Mouse (Mus musculus): ENCODE results near the gene Hist1h2bl. TPM values are rescaled to one million over a fixed set of nuclear protein-coding genes. Genes with fewer than 3 reads are reported as not detected.
"Not testable (repeated sequence)": the region's sequence is repeated elsewhere in the genome, so short reads cannot be mapped to it uniquely, and the experiment has no call there.

Hist1h2bl gene
- polyA plus RNA-seq (2014; fragmentation: Nextera tagmentation; extraction: Ambion mirVana): 2.3 and 5.4 TPM in 2 replicates

DNA sequence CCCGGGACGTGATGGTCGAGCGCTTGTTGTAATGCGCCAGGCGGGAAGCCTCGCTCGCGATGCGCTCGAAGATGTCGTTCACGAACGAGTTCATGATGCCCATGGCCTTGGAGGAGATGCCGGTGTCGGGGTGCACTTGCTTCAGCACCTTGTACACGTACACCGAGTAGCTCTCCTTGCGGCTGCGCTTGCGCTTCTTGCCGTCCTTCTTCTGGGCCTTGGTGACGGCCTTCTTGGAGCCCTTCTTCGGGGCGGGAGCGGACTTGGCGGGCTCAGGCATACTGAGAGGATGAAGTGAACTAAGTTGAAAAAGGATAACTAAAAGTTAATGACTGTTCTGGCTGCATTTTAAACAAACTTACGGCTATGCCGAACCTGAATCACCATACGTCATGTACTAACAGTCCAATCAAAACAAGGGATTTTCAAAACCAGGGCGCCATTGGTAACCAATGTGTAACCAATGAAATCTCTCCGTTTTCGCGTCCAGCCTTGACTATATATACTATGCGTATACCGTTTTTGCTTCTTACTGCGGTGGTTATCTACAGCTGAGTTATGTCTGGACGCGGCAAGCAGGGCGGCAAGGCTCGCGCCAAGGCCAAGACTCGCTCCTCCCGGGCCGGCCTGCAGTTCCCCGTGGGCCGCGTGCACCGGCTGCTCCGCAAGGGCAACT lies at the start of gene Hist1h2bl, which contains the start of gene Hist1h2ai:
TSS of gene Hist1h2bl (minus strand) at position 280 of the 676 bp plus-strand sequence.
TSS of gene Hist1h2ai (plus strand) at position 559 of the 676 bp plus-strand sequence.
- not testable (repeated sequence) for H3K4me1 ChIP-seq (replicated peaks; ENCODE audit: control insufficient read depth, insufficient read depth, low read length); H3K27me3 ChIP-seq (ENCODE audit: control insufficient read depth, insufficient read depth, low read length); H3K9me3 ChIP-seq (ENCODE audit: control insufficient read depth, low read length); H3K36me3 ChIP-seq (ENCODE audit: control insufficient read depth, insufficient read depth, low read length)
- peak within 1 kb of the TSS; percentile 84 for H3K4me2 ChIP-seq (ENCODE audit: low read depth, low read length, severe bottlenecking)
- peak; percentile 94 for ATAC-seq (replicated peaks; ENCODE audit: low FRiP score)
- peak within 1 kb of the TSS; percentile 79 for H3K9ac ChIP-seq (ENCODE audit: low read length)
- H3K4me3 ChIP-seq (ENCODE audit: low read depth, low read length): peak within 1 kb of the TSS; percentile 44
- DNase-seq (ENCODE audit: low spot score): peak; percentile 87
- 0% methylated on average over 29 of the region's 50 CpGs for WGBS
- peak within 1 kb of the TSS; percentile 98 for H3K27ac ChIP-seq (ENCODE audit: low read depth, low read length)

DNA sequence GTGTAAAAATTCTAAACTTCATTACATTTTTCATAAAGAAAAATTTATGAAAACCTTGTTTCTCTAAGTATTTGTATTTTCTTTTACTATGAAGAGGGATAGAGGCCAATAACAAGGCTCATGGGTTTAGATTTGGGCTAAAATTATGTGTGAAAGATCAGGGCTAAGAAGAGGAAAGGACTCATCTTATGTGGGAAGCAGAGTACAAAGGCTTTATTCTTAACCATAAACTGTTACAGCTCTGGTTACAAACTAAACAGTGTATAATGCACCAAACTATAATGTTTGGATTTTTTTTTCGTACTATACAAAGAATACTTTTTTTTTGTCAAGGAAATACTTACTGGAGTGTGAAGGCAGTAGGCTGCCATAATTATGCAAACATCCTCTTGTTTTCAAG lies 39.8 kb upstream of the Hist1h2bl start:
- no peak overlapping the region for H3K27ac ChIP-seq (ENCODE audit: low read depth, low read length)

DNA sequence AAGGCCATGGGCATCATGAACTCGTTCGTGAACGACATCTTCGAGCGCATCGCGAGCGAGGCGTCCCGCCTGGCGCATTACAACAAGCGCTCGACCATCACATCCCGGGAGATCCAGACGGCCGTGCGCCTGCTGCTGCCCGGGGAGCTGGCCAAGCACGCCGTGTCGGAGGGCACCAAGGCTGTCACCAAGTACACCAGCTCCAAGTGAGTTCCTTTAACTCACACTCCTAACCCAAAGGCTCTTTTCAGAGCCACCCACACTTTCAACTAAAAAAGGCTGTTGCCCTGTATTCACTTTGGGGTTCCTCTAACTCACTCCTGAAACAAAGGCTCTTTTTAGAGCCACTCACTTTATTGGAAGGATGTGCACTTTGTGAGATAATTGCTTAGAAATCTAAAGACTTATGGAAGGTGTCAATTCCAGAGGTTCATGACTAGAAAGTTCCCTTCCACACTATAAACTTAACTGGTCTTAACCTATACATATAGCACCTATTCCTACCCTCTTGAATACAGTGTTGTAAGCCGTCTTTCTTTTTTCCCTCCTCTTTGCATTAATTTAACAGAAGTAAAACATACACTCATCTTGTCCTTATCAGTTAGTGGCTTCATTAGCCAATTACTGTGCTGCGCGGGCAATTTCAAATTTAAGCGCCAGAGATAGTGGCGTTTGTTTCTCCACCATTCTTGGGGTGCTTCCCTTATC lies 38.5 kb upstream of the Hist1h2bl start:
- H3K9me3 ChIP-seq (ENCODE audit: control insufficient read depth, low read length); H3K36me3 ChIP-seq (ENCODE audit: control insufficient read depth, insufficient read depth, low read length); DNase-seq (ENCODE audit: low spot score); H3K4me1 ChIP-seq (replicated peaks; ENCODE audit: control insufficient read depth, insufficient read depth, low read length); H3K27me3 ChIP-seq (ENCODE audit: control insufficient read depth, insufficient read depth, low read length): not testable (repeated sequence)
- Histone ChIP-seq H3K27ac (ENCODE audit: low read depth, low read length) (peak overlapping the region; percentile 92), H3K4me2 (ENCODE audit: low read depth, low read length, severe bottlenecking) (peak overlapping the region; percentile 51), H3K9ac (ENCODE audit: low read length) (peak overlapping the region; percentile 67), H3K4me3 (ENCODE audit: low read depth, low read length) (peak overlapping the region; percentile 41)
- WGBS: under 1% methylated on average over 23 of the region's 26 CpGs
- ATAC-seq (replicated peaks; ENCODE audit: low FRiP score): 0 out of 2 replicates have a peak, but pooled peaks have one; percentile 0

More for the DNA sequence above, 39.8 kb upstream of the Hist1h2bl start:
- Histone ChIP-seq H3K4me2 (ENCODE audit: low read depth, low read length, severe bottlenecking) (no peak overlapping the region), H3K27me3 (ENCODE audit: control insufficient read depth, insufficient read depth, low read length) (no peaks in the 10 kb centered on the region), H3K9me3 (ENCODE audit: control insufficient read depth, low read length) (no peaks in the 10 kb centered on the region), H3K4me3 (ENCODE audit: low read depth, low read length) (no peak overlapping the region), H3K36me3 (ENCODE audit: control insufficient read depth, insufficient read depth, low read length) (no peaks in the 10 kb centered on the region), H3K9ac (ENCODE audit: low read length) (no peak overlapping the region), H3K4me1 (replicated peaks; ENCODE audit: control insufficient read depth, insufficient read depth, low read length) (peaks cover 3% of the 10 kb centered on the region; the same call in 1 of the 2 replicates)
- DNase-seq (ENCODE audit: low spot score): no peak
- 78% methylated on average over 1 of the region's 1 CpGs for WGBS
- ATAC-seq (replicated peaks; ENCODE audit: low FRiP score): no peak

DNA sequence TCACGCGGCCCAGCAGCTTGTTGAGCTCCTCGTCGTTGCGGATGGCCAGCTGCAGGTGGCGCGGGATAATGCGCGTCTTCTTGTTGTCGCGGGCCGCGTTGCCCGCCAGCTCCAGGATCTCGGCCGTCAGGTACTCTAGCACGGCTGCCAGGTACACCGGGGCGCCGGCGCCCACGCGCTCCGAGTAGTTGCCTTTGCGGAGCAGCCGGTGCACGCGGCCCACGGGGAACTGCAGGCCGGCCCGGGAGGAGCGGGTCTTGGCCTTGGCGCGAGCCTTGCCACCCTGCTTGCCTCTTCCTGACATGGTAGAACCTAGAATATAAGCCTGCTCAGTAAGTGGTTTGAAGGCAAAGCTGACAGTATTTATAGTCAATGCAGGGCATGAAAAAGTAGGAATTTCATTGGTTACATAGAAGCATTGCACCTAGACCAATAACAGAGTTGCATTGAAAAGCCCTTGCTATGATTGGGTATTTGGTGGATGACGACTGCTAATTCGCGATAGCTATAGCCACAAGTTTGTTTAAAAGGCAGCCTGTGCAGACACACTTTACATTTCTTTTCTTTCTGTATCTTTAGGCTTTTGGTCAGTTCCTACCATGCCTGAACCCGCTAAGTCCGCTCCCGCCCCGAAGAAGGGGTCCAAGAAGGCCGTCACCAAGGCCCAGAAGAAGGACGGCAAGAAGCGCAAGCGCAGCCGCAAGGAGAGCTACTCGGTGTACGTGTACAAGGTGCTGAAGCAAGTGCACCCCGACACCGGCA lies 37.8 kb upstream of the Hist1h2bl start, which contains the start of the genes Hist1h2ak and Hist1h2bn:
TSS of gene Hist1h2ak (minus strand) at position 304 of the 762 bp plus-strand sequence.
TSS of gene Hist1h2bn (plus strand) at position 600 of the 762 bp plus-strand sequence.
- H3K4me1 ChIP-seq (replicated peaks; ENCODE audit: control insufficient read depth, insufficient read depth, low read length): not testable (repeated sequence)
- peak; percentile 93 for ATAC-seq (replicated peaks; ENCODE audit: low FRiP score)
- peak within 1 kb of the TSS; percentile 65 for H3K4me2 ChIP-seq (ENCODE audit: low read depth, low read length, severe bottlenecking)

DNA sequence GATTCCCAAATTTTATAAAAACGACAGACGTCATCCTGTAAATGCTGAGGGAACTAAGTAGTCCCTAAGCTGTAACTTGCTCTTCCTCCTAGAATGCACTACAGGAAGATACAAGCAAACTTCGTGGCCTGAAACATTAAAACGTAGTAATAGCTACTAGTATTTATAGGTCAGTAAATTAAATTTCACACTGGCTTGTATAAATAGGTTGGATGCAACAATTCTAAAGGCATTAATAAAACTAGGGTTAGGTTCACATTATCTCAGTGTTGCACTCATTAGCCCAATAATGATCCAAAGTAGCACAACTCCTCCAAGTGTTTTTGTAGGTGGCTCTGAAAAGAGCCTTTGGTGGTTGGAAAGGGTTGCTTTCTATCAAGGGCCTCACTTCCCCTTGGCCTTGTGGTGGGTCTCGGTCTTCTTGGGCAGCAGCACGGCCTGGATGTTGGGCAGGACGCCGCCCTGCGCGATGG lies 37.1 kb upstream of the Hist1h2bl start:
- H3K9me3 ChIP-seq (ENCODE audit: control insufficient read depth, low read length): no peaks in the 10 kb centered on the region
- peak overlapping the region; percentile 65 for H3K4me2 ChIP-seq (ENCODE audit: low read depth, low read length, severe bottlenecking)
- no peaks in the 10 kb centered on the region for H3K27me3 ChIP-seq (ENCODE audit: control insufficient read depth, insufficient read depth, low read length)
- H3K27ac ChIP-seq (ENCODE audit: low read depth, low read length): peak overlapping the region; percentile 93
- peaks cover 3% of the 10 kb centered on the region; the same call in 1 of the 2 replicates for H3K4me1 ChIP-seq (replicated peaks; ENCODE audit: control insufficient read depth, insufficient read depth, low read length)
- peak overlapping the region; percentile 67 for H3K9ac ChIP-seq (ENCODE audit: low read length)
- no peak for ATAC-seq (replicated peaks; ENCODE audit: low FRiP score)
- no peaks in the 10 kb centered on the region for H3K36me3 ChIP-seq (ENCODE audit: control insufficient read depth, insufficient read depth, low read length)
- WGBS: 3% methylated on average over 10 of the region's 10 CpGs
- no peak for DNase-seq (ENCODE audit: low spot score)
- peak overlapping the region; percentile 37 for H3K4me3 ChIP-seq (ENCODE audit: low read depth, low read length)

More for the DNA sequence above, 37.8 kb upstream of the Hist1h2bl start, which contains the start of the genes Hist1h2ak and Hist1h2bn:
- not testable (repeated sequence) for H3K9me3 ChIP-seq (ENCODE audit: control insufficient read depth, low read length); H3K36me3 ChIP-seq (ENCODE audit: control insufficient read depth, insufficient read depth, low read length); H3K27me3 ChIP-seq (ENCODE audit: control insufficient read depth, insufficient read depth, low read length)
- Histone ChIP-seq H3K4me3 (ENCODE audit: low read depth, low read length) (peak within 1 kb of the TSS; percentile 41), H3K9ac (ENCODE audit: low read length) (peak within 1 kb of the TSS; percentile 67), H3K27ac (ENCODE audit: low read depth, low read length) (peak within 1 kb of the TSS; percentile 93)
- DNase-seq (ENCODE audit: low spot score): peak; percentile 82
- under 1% methylated on average over 30 of the region's 50 CpGs for WGBS

DNA sequence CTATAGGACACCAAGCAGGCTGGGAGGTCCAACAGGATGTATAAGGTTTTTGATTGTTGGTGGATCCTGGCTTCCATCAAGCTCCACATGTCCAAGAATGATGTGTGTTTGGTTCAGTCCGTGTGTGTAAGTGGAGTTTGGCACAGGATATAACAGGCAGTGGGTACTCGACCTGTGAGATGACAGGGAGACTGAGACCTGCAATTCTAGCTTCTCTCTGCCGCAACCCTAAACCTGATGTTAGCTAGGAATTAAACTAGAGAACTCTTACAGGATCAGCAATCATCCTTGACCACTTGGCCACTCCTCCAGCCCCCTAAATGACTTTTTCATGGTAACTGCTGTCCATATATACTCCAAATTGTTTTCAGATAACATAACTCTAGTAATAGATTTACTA lies 36.4 kb upstream of the Hist1h2bl start:
- Histone ChIP-seq H3K9ac (ENCODE audit: low read length) (peak overlapping the region; percentile 21; the same call in 1 of the 2 replicates), H3K4me3 (ENCODE audit: low read depth, low read length) (peak overlapping the region; percentile 37; the same call in 1 of the 2 replicates), H3K4me1 (replicated peaks; ENCODE audit: control insufficient read depth, insufficient read depth, low read length) (peaks cover 3% of the 10 kb centered on the region; the same call in 1 of the 2 replicates), H3K36me3 (ENCODE audit: control insufficient read depth, insufficient read depth, low read length) (no peaks in the 10 kb centered on the region), H3K27me3 (ENCODE audit: control insufficient read depth, insufficient read depth, low read length) (no peaks in the 10 kb centered on the region), H3K4me2 (ENCODE audit: low read depth, low read length, severe bottlenecking) (peak overlapping the region; percentile 65; the same call in 1 of the 2 replicates), H3K27ac (ENCODE audit: low read depth, low read length) (peak overlapping the region; percentile 93), H3K9me3 (ENCODE audit: control insufficient read depth, low read length) (no peaks in the 10 kb centered on the region)
- ATAC-seq (replicated peaks; ENCODE audit: low FRiP score) (no peak), DNase-seq (ENCODE audit: low spot score) (peak; percentile 61)
- WGBS: 45% methylated on average over 3 of the region's 3 CpGs

GRCm38 (mm10) chr13:21751827-21752226 lies 35.9 kb upstream of the Hist1h2bl start:
- H3K4me1 ChIP-seq (replicated peaks; ENCODE audit: control insufficient read depth, insufficient read depth, low read length): peaks cover 3% of the 10 kb centered on the region; the same call in 1 of the 2 replicates
- no peak overlapping the region for H3K4me3 ChIP-seq (ENCODE audit: low read depth, low read length)
- H3K27ac ChIP-seq (ENCODE audit: low read depth, low read length): peak overlapping the region; percentile 93

GRCm38 (mm10) chr13:21751417-21751816 lies 35.5 kb upstream of the Hist1h2bl start:
- no peak overlapping the region for H3K4me2 ChIP-seq (ENCODE audit: low read depth, low read length, severe bottlenecking)
- H3K36me3 ChIP-seq (ENCODE audit: control insufficient read depth, insufficient read depth, low read length): no peaks in the 10 kb centered on the region
- H3K27ac ChIP-seq (ENCODE audit: low read depth, low read length): peak overlapping the region; percentile 93
- no peak for ATAC-seq (replicated peaks; ENCODE audit: low FRiP score)
- no peak overlapping the region for H3K9ac ChIP-seq (ENCODE audit: low read length)
- no peaks in the 10 kb centered on the region for H3K9me3 ChIP-seq (ENCODE audit: control insufficient read depth, low read length)
- H3K4me1 ChIP-seq (replicated peaks; ENCODE audit: control insufficient read depth, insufficient read depth, low read length): peaks cover 3% of the 10 kb centered on the region; the same call in 1 of the 2 replicates
- DNase-seq (ENCODE audit: low spot score): no peak
- no peak overlapping the region for H3K4me3 ChIP-seq (ENCODE audit: low read depth, low read length)
- H3K27me3 ChIP-seq (ENCODE audit: control insufficient read depth, insufficient read depth, low read length): no peaks in the 10 kb centered on the region

More at GRCm38 (mm10) chr13:21751827-21752226, 35.9 kb upstream of the Hist1h2bl start:
- Histone ChIP-seq H3K27me3 (ENCODE audit: control insufficient read depth, insufficient read depth, low read length) (no peaks in the 10 kb centered on the region), H3K4me2 (ENCODE audit: low read depth, low read length, severe bottlenecking) (no peak overlapping the region), H3K36me3 (ENCODE audit: control insufficient read depth, insufficient read depth, low read length) (no peaks in the 10 kb centered on the region), H3K9ac (ENCODE audit: low read length) (no peak overlapping the region; the same call in 1 of the 2 replicates), H3K9me3 (ENCODE audit: control insufficient read depth, low read length) (no peaks in the 10 kb centered on the region)
- WGBS: 76% methylated on average over 3 of the region's 3 CpGs
- ATAC-seq (replicated peaks; ENCODE audit: low FRiP score) (no peak), DNase-seq (ENCODE audit: low spot score) (no peak)
